Mouse (Mus musculus) intestine, postnatal 0 days (tissue): ENCODE data around the gene Gpc6. TPM values are rescaled to one million over a fixed set of nuclear protein-coding genes. Genes with fewer than 3 reads are reported as not detected.
A peak's percentile ranks its signal among the peaks of the same experiment; 100 is the strongest.

Source experiments
- ATAC-seq: fragments of 200-750 bp; cut with Nextera tagmentation; 2 replicates; pipeline ENCODE4 v1.8.0; 2017; ENCODE audit warnings: mild to moderate bottlenecking, moderate TSS enrichment, moderate library complexity
- H3K27ac ChIP-seq: fragments of 300-500 bp; sonication (generic); 2 replicates; pipeline ENCODE4 v1.5.1; 2014; ENCODE audit warnings: mild to moderate bottlenecking, low read depth, low read length, moderate library complexity
- H3K27me3 ChIP-seq: fragments of 300-500 bp; sonication (generic); replicated peaks from 2 replicates; pipeline ENCODE4 v1.6.1; 2014; ENCODE audit warnings: low read length, mixed read lengths; ENCODE audit not compliant: control insufficient read depth, insufficient read depth
- H3K36me3 ChIP-seq: fragments of 300-500 bp; sonication (generic); 2 replicates; pipeline ENCODE4 v1.6.1; 2014; ENCODE audit warnings: mild to moderate bottlenecking, moderate library complexity; ENCODE audit not compliant: control insufficient read depth, insufficient read depth
- H3K4me1 ChIP-seq: fragments of 300-500 bp; sonication (generic); replicated peaks from 2 replicates; pipeline ENCODE4 v1.6.1; 2014; ENCODE audit warnings: antibody characterized with exemption, low read length, mixed read lengths; ENCODE audit not compliant: control insufficient read depth, insufficient read depth
- H3K4me2 ChIP-seq: fragments of 300-500 bp; sonication (generic); replicated peaks from 2 replicates; pipeline ENCODE4 v1.6.1; 2014; ENCODE audit warnings: low read depth, mild to moderate bottlenecking, moderate library complexity
- H3K4me3 ChIP-seq: fragments of 300-500 bp; sonication (generic); 2 replicates; pipeline ENCODE4 v1.5.1; 2014; ENCODE audit warnings: low read depth, low read length
- H3K9ac ChIP-seq: fragments of 300-500 bp; sonication (generic); 2 replicates; pipeline ENCODE4 v1.6.1; 2014; ENCODE audit warnings: mild to moderate bottlenecking, low read depth, low read length
- H3K9me3 ChIP-seq: fragments of 300-500 bp; sonication (generic); 2 replicates; pipeline ENCODE4 v1.6.1; 2016; ENCODE audit warnings: mixed run types; ENCODE audit not compliant: control insufficient read depth
- CTCF ChIP-seq: sonication (generic); IDR thresholded peaks from 2 replicates; pipeline ENCODE4 v1.5.1; 2016; ENCODE audit warnings: low read depth, mild to moderate bottlenecking, control low read depth, antibody characterized with exemption, moderate library complexity
- WGBS: fragments of 180-500 bp; shearing (Covaris S2); extraction: QIAGEN DNeasy Blood & Tissue Kit; methylation state at CpG from one replicate; pipeline ENCODE4 v1.1.7; 2014; 5-methylcytosine and 5-hydroxymethylcytosine counted together
- polyA plus RNA-seq: library from polyadenylated mRNA; unstranded; fragments of >200 nt; fragmentation: Nextera tagmentation; extraction: Ambion mirVana; gene quantifications from 2 replicates; pipeline ENCODE4 v1.2.1, GENCODE M21; 2015

The Gpc6 gene
- polyA plus RNA-seq, 1 experiment from 2014 or later, result 6.6 TPM

- Histone ChIP-seq H3K27ac (no peak overlapping the region), H3K9me3 (no peaks in the 10 kb centered on the region), H3K4me2 (no peak overlapping the region), H3K9ac (no peak overlapping the region), H3K36me3 (no peaks in the 10 kb centered on the region), H3K4me1 (no peaks in the 10 kb centered on the region), H3K27me3 (no peaks in the 10 kb centered on the region), H3K4me3 (no peak overlapping the region)
- ATAC-seq, result no peak
- WGBS, result 78% methylated on average over 3 of the region's 3 CpGs
- no peak for TF ChIP-seq CTCF
These were observed 1030.9 kb downstream of the Gpc6 start for GRCm38 (mm10) chr14:117956051-117956450.

- TF ChIP-seq CTCF, result no peak
- no peaks in the 10 kb centered on the region for H3K36me3 ChIP-seq
- no peaks in the 10 kb centered on the region for H3K27me3 ChIP-seq
- H3K4me2 ChIP-seq, result no peak overlapping the region
- no peak overlapping the region for H3K27ac ChIP-seq
- no peak for ATAC-seq
- H3K4me3 ChIP-seq, result no peak overlapping the region
- H3K4me1 ChIP-seq, result no peaks in the 10 kb centered on the region
- 85% methylated on average over 11 of the region's 11 CpGs for WGBS
- H3K9me3 ChIP-seq, result no peaks in the 10 kb centered on the region
- no peak overlapping the region for H3K9ac ChIP-seq
These were observed 1033.3 kb downstream of the Gpc6 start for GRCm38 (mm10) chr14:117958389-117958788.

GRCm38 (mm10) chr14:117961267-117961666, 1036.2 kb downstream of the Gpc6 start:
- Histone ChIP-seq H3K9me3 (no peaks in the 10 kb centered on the region), H3K27me3 (no peaks in the 10 kb centered on the region), H3K4me1 (no peaks in the 10 kb centered on the region), H3K4me3 (no peak overlapping the region), H3K36me3 (no peaks in the 10 kb centered on the region), H3K27ac (no peak overlapping the region), H3K4me2 (no peak overlapping the region), H3K9ac (no peak overlapping the region)
- 58% methylated on average over 6 of the region's 6 CpGs for WGBS
- TF ChIP-seq CTCF, result no peak
- no peak for ATAC-seq

GRCm38 (mm10) chr14:117961844-117962243, 1036.7 kb downstream of the Gpc6 start:
- 85% methylated on average over 6 of the region's 6 CpGs for WGBS

GRCm38 (mm10) chr14:117962453-117962852, 1037.3 kb downstream of the Gpc6 start:
- H3K4me1 ChIP-seq, result no peaks in the 10 kb centered on the region
- 67% methylated on average over 4 of the region's 4 CpGs for WGBS
- H3K27me3 ChIP-seq, result no peaks in the 10 kb centered on the region
- H3K36me3 ChIP-seq, result no peaks in the 10 kb centered on the region
- ATAC-seq, result no peak
- H3K9me3 ChIP-seq, result no peaks in the 10 kb centered on the region
- no peak overlapping the region for H3K9ac ChIP-seq
- H3K27ac ChIP-seq, result no peak overlapping the region
- TF ChIP-seq CTCF, result peak; percentile 65
- H3K4me3 ChIP-seq, result no peak overlapping the region
- no peak overlapping the region for H3K4me2 ChIP-seq

More at GRCm38 (mm10) chr14:117961844-117962243, 1036.7 kb downstream of the Gpc6 start:
- Histone ChIP-seq H3K27me3 (no peaks in the 10 kb centered on the region), H3K4me1 (no peaks in the 10 kb centered on the region), H3K9me3 (no peaks in the 10 kb centered on the region), H3K27ac (no peak overlapping the region), H3K4me3 (no peak overlapping the region), H3K4me2 (no peak overlapping the region), H3K36me3 (no peaks in the 10 kb centered on the region), H3K9ac (no peak overlapping the region)
- no peak for ATAC-seq
- TF ChIP-seq CTCF, result no peak

- Histone ChIP-seq H3K4me1 (no peaks in the 10 kb centered on the region), H3K9ac (no peak overlapping the region), H3K27me3 (no peaks in the 10 kb centered on the region), H3K4me2 (no peak overlapping the region), H3K4me3 (no peak overlapping the region), H3K9me3 (no peaks in the 10 kb centered on the region), H3K27ac (no peak overlapping the region), H3K36me3 (no peaks in the 10 kb centered on the region)
- no peak for ATAC-seq
- no peak for TF ChIP-seq CTCF
- WGBS, result 93% methylated on average over 5 of the region's 5 CpGs
These were observed 1047.5 kb downstream of the Gpc6 start for GRCm38 (mm10) chr14:117972576-117972975.

- Histone ChIP-seq H3K27ac (no peak overlapping the region), H3K9ac (no peak overlapping the region), H3K4me3 (no peak overlapping the region), H3K36me3 (no peaks in the 10 kb centered on the region), H3K9me3 (no peaks in the 10 kb centered on the region), H3K27me3 (no peaks in the 10 kb centered on the region), H3K4me1 (no peaks in the 10 kb centered on the region), H3K4me2 (no peak overlapping the region)
- TF ChIP-seq CTCF, result no peak
- WGBS, result 96% methylated on average over 10 of the region's 10 CpGs
- ATAC-seq, result no peak
These were observed 1056.4 kb downstream of the Gpc6 start for GRCm38 (mm10) chr14:117981532-117981931.
